Mouse (Mus musculus) midbrain, postnatal 0 days (tissue): ENCODE measurements at regions not wholly inside any gene's neighbourhood (a gene's known extent, or its start where the extent isn't known, plus 50 kb on each side); places are given as distances from the start of the nearest gene placed in this dataset.
"Not testable (repeated sequence)": the region's sequence is repeated elsewhere in the genome, so short reads cannot be mapped to it uniquely, and the experiment has no call there.

Experiments
- ATAC-seq: fragments of 200-750 bp; cut with Nextera tagmentation; 2 replicates; pipeline ENCODE4 v1.8.0; 2017; ENCODE audit warnings: moderate number of reproducible peaks, mild to moderate bottlenecking, moderate TSS enrichment, moderate library complexity; ENCODE audit not compliant: low FRiP score
- DNase-seq: peaks from one replicate; pipeline ENCODE4 v3.0.0-alpha.2; 2015; ENCODE audit warnings: low spot score
- H3K27ac ChIP-seq: fragments of 300-500 bp; sonication (generic); 2 replicates; pipeline ENCODE4 v1.5.1; 2014; ENCODE audit warnings: low read depth, mild to moderate bottlenecking, low read length, mixed read lengths
- H3K27me3 ChIP-seq: fragments of 300-500 bp; sonication (generic); 2 replicates; pipeline ENCODE4 v1.6.1; 2014; ENCODE audit warnings: low read length, control low read depth, mixed read lengths; ENCODE audit not compliant: insufficient read depth
- H3K36me3 ChIP-seq: fragments of 300-500 bp; sonication (generic); 2 replicates; pipeline ENCODE4 v1.6.1; 2014; ENCODE audit warnings: low read length, control low read depth, mixed read lengths; ENCODE audit not compliant: insufficient read depth
- H3K4me1 ChIP-seq: fragments of 300-500 bp; sonication (generic); 2 replicates; pipeline ENCODE4 v1.6.1; 2014; ENCODE audit warnings: mild to moderate bottlenecking, control low read depth, antibody characterized with exemption, low read length, mixed read lengths; ENCODE audit not compliant: insufficient read depth
- H3K4me2 ChIP-seq: fragments of 300-500 bp; sonication (generic); 2 replicates; pipeline ENCODE4 v1.6.1; 2014; ENCODE audit warnings: low read depth, mild to moderate bottlenecking, low read length, mixed read lengths; ENCODE audit not compliant: poor library complexity, severe bottlenecking
- H3K4me3 ChIP-seq: fragments of 300-500 bp; sonication (generic); 2 replicates; pipeline ENCODE4 v1.5.1; 2014; ENCODE audit warnings: low read depth, mild to moderate bottlenecking, low read length, moderate library complexity
- H3K9ac ChIP-seq: fragments of 300-500 bp; sonication (generic); replicated peaks from 2 replicates; pipeline ENCODE4 v1.6.1; 2014; ENCODE audit warnings: mild to moderate bottlenecking, low read length, moderate library complexity, mixed read lengths; ENCODE audit not compliant: poor library complexity, severe bottlenecking
- H3K9me3 ChIP-seq: fragments of 300-500 bp; sonication (generic); 2 replicates; pipeline ENCODE4 v1.6.1; 2016; ENCODE audit warnings: low read length, control low read depth
- CTCF ChIP-seq: IDR thresholded peaks from 2 replicates; pipeline ENCODE4 v1.5.1; 2016; ENCODE audit warnings: antibody characterized with exemption, mild to moderate bottlenecking
- WGBS: fragments of 180-500 bp; shearing (Covaris S2); extraction: QIAGEN DNeasy Blood & Tissue Kit; methylation state at CpG from one replicate; pipeline ENCODE4 v1.1.7; 2014; 5-methylcytosine and 5-hydroxymethylcytosine counted together

GRCm38 (mm10) chr12:93812963-93813733 is 1878.9 kb upstream of the Flrt2 start:
- Histone ChIP-seq H3K9me3 (no peaks in the 10 kb centered on the region), H3K27ac (no peak overlapping the region), H3K4me2 (no peak overlapping the region), H3K27me3 (no peaks in the 10 kb centered on the region), H3K36me3 (no peaks in the 10 kb centered on the region), H3K4me1 (no peaks in the 10 kb centered on the region), H3K4me3 (no peak overlapping the region), H3K9ac (no peak overlapping the region)
- ATAC-seq (no peak), DNase-seq (no peak)
- no peak for TF ChIP-seq CTCF

GRCm38 (mm10) chr12:93850944-93851520 is 1841.0 kb upstream of the Flrt2 start:
- H3K9me3 ChIP-seq, result no peaks in the 10 kb centered on the region
- no peaks in the 10 kb centered on the region for H3K27me3 ChIP-seq
- DNase-seq, result peak; percentile 40
- no peak for TF ChIP-seq CTCF
- H3K4me1 ChIP-seq, result no peaks in the 10 kb centered on the region
- H3K9ac ChIP-seq, result no peak overlapping the region
- H3K27ac ChIP-seq, result no peak overlapping the region
- no peak overlapping the region for H3K4me2 ChIP-seq
- 18% methylated on average over 1 of the region's 1 CpGs for WGBS
- no peak overlapping the region for H3K4me3 ChIP-seq
- no peak for ATAC-seq
- no peaks in the 10 kb centered on the region for H3K36me3 ChIP-seq

- Histone ChIP-seq H3K4me1 (no peaks in the 10 kb centered on the region), H3K4me2 (no peak overlapping the region), H3K36me3 (no peaks in the 10 kb centered on the region), H3K4me3 (no peak overlapping the region), H3K9ac (no peak overlapping the region), H3K27ac (no peak overlapping the region), H3K27me3 (no peaks in the 10 kb centered on the region), H3K9me3 (no peaks in the 10 kb centered on the region)
- WGBS, result 7% methylated on average over 1 of the region's 1 CpGs
- DNase-seq (no peak), ATAC-seq (no peak)
- no peak for TF ChIP-seq CTCF
Measured at GRCm38 (mm10) chr12:93851660-93852059, 1840.4 kb upstream of the Flrt2 start.

GRCm38 (mm10) chr12:93885946-93886345 is 1806.1 kb upstream of the Flrt2 start:
- TF ChIP-seq CTCF, result no peak
- no peak overlapping the region for H3K27ac ChIP-seq
- ATAC-seq, result no peak
- H3K4me1 ChIP-seq, result no peaks in the 10 kb centered on the region
- no peaks in the 10 kb centered on the region for H3K36me3 ChIP-seq
- no peak overlapping the region for H3K4me3 ChIP-seq
- DNase-seq, result peak; percentile 27
- 58% methylated on average over 2 of the region's 2 CpGs for WGBS
- H3K9me3 ChIP-seq, result no peaks in the 10 kb centered on the region
- H3K4me2 ChIP-seq, result no peak overlapping the region
- H3K27me3 ChIP-seq, result no peaks in the 10 kb centered on the region
- no peak overlapping the region for H3K9ac ChIP-seq

GRCm38 (mm10) chr12:93890109-93890508 is 1801.9 kb upstream of the Flrt2 start:
- Histone ChIP-seq H3K9me3 (no peaks in the 10 kb centered on the region), H3K36me3 (no peaks in the 10 kb centered on the region), H3K27ac (no peak overlapping the region), H3K4me2 (no peak overlapping the region), H3K27me3 (no peaks in the 10 kb centered on the region), H3K4me3 (no peak overlapping the region), H3K9ac (no peak overlapping the region), H3K4me1 (no peaks in the 10 kb centered on the region)
- no peak for DNase-seq
- no peak for ATAC-seq
- TF ChIP-seq CTCF, result no peak
- 97% methylated on average over 3 of the region's 3 CpGs for WGBS

GRCm38 (mm10) chr12:93928541-93929238 is 1763.3 kb upstream of the Flrt2 start:
- H3K9ac ChIP-seq, DNase-seq, H3K4me1 ChIP-seq, H3K36me3 ChIP-seq, H3K4me3 ChIP-seq, H3K4me2 ChIP-seq, H3K9me3 ChIP-seq, H3K27me3 ChIP-seq, H3K27ac ChIP-seq: not testable (repeated sequence)
- 89% methylated on average over 1 of the region's 27 CpGs for WGBS
- peak; percentile 68; the same call in 1 of the 2 replicates for ATAC-seq

- H3K4me3 ChIP-seq, DNase-seq, H3K9ac ChIP-seq, H3K36me3 ChIP-seq, H3K4me1 ChIP-seq, H3K4me2 ChIP-seq, H3K9me3 ChIP-seq, H3K27me3 ChIP-seq, H3K27ac ChIP-seq: not testable (repeated sequence)
- WGBS, result 95% methylated on average over 4 of the region's 7 CpGs
- peak; percentile 52 for ATAC-seq
Measured at GRCm38 (mm10) chr12:93929239-93929563, 1762.8 kb upstream of the Flrt2 start.

- H3K9ac ChIP-seq, H3K9me3 ChIP-seq, H3K27ac ChIP-seq, H3K27me3 ChIP-seq, H3K4me3 ChIP-seq, H3K36me3 ChIP-seq, H3K4me2 ChIP-seq, H3K4me1 ChIP-seq, ATAC-seq, DNase-seq: not testable (repeated sequence)
- 95% methylated on average over 11 of the region's 11 CpGs for WGBS
Measured at GRCm38 (mm10) chr12:93930242-93930641, 1761.8 kb upstream of the Flrt2 start.
